Mouse (Mus musculus) C3H10T1/2 (cell line): ENCODE measurements around the gene Emc6. TPM values are rescaled to one million over a fixed set of nuclear protein-coding genes. Genes with fewer than 3 reads are reported as not detected.

ENCODE experiments used
- polyA plus RNA-seq, 2 experiments: library from polyadenylated mRNA; unstranded; fragments of >200 nt; fragmentation: generic; extraction: Trizol; gene quantifications; one replicate each; pipeline ENCODE4 v1.2.1; 2012; ENCODE audit warnings: missing spikeins in 2 of 2

Emc6 gene
- polyA plus RNA-seq = 10 to 100 TPM; 41.6 to 71.5 TPM

GRCm38 (mm10) chr11:73176608-73177508, at the start of gene Emc6, which contains the start of gene Tax1bp3:
Emc6 (minus strand) TSS chr11:73177037.
Tax1bp3 (plus strand) TSS chr11:73177083.

GRCm38 (mm10) chr11:73199230-73199712, 22.4 kb upstream of the Emc6 start, which contains the start of gene Shpk:
Shpk (plus strand) TSS chr11:73199460.

DNA sequence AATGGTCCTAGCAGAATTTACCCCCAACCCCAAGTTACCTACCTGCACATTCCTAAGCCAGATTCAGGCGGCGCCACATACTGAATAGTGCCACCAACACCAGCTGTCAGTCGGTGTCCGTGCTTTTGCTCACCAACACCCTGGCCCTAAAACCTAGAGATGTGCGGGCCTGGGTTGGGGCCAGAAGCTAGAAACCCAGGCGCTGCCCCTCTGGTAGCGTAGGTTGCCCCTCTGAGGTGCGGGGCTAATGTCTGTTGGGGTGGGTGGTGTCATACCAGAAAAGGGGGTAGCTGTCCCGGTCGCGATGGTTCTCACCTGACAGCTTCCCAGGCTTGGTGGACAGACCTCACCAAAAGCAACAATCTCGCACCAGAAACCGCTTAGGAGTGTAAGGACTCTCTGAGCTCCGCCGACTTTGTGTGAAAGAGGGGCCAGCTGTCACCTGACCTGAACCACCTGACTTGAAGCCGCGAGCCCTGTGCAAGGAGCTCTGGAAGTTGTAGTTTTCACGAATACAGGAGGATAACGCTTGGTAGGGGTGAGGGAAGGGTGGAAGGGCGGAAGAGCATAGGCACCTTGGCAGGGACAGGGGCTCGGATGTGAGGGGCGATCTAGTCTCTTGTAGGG, 21.9 kb upstream of the Emc6 start, which contains the start of gene Ctns:
Gene Ctns, minus strand, starts transcription at position 440 of the 627 bp plus-strand sequence.

GRCm38 (mm10) chr11:73159957-73160810, 16.7 kb downstream of the Emc6 start, which contains the start of gene P2rx5:
P2rx5 (plus strand) TSS chr11:73160421.

GRCm38 (mm10) chr11:73137591-73138501, 39.0 kb downstream of the Emc6 start, which contains the start of gene Haspin:
Haspin (minus strand) TSS chr11:73138294.

Other genes starting within 250 kb of the Emc6 start
- gene Atp2a3, start 215.9 kb downstream of the Emc6 start, polyA plus RNA-seq = under 1 TPM; 0.01 to 0.17 TPM
- under 1 TPM; 0.01 to 0.59 TPM for gene P2rx1, start 177.9 kb downstream of the Emc6 start, polyA plus RNA-seq
- 1 to 10 TPM; 2.9 to 8.3 TPM for gene Camkk1, start 158.0 kb downstream of the Emc6 start, polyA plus RNA-seq
- 1 to 10 TPM in 1 of 2 experiments, under 1 TPM in 1; 0.56 to 3.9 TPM for gene Ncbp3, start 129.3 kb downstream of the Emc6 start, polyA plus RNA-seq
- gene Itgae, start 86.5 kb downstream of the Emc6 start, polyA plus RNA-seq = under 1 TPM; 0.04 to 0.07 TPM
- gene Haspin, start 38.7 kb downstream of the Emc6 start, polyA plus RNA-seq = 1 to 10 TPM; 4.8 to 5.8 TPM
- gene P2rx5, start 16.6 kb downstream of the Emc6 start, polyA plus RNA-seq = 1 to 10 TPM in 1 of 2 experiments, under 1 TPM in 1; 0.01 to 1.1 TPM
- gene Tax1bp3, start within 50 bp of the Emc6 start, polyA plus RNA-seq = 100 to 1,000 TPM; 122 to 202 TPM
- 10 to 100 TPM in 1 of 2 experiments, 1 to 10 TPM in 1; 2.2 to 17.8 TPM for gene Ctns, start 22.0 kb upstream of the Emc6 start, polyA plus RNA-seq
- gene Shpk, start 22.4 kb upstream of the Emc6 start, polyA plus RNA-seq = 1 to 10 TPM in 1 of 2 experiments, under 1 TPM in 1; 0.42 to 4.1 TPM
- under 1 TPM in 1 of 2 experiments, not detected in 1; 0.11 TPM for gene Trpv1, start 57.3 kb upstream of the Emc6 start, polyA plus RNA-seq
- gene Trpv3, start 90.4 kb upstream of the Emc6 start, polyA plus RNA-seq = under 1 TPM; under 0.01 to 0.02 TPM
- gene Aspa, start 152.6 kb upstream of the Emc6 start, polyA plus RNA-seq = 1 to 10 TPM in 1 of 2 experiments, under 1 TPM in 1; 0.75 to 3.2 TPM
- not detected for gene Gm49340, start 152.7 kb upstream of the Emc6 start, polyA plus RNA-seq
- gene Spata22, start 152.7 kb upstream of the Emc6 start, polyA plus RNA-seq = under 1 TPM in 1 of 2 experiments, not detected in 1; 0.06 TPM
- not detected for gene Olfr20, start 173.7 kb upstream of the Emc6 start, polyA plus RNA-seq
- not detected for gene Olfr376, start 194.2 kb upstream of the Emc6 start, polyA plus RNA-seq
- gene Olfr1, start 222.6 kb upstream of the Emc6 start, polyA plus RNA-seq = not detected